Mouse (Mus musculus) CH12.LX (cell line): Measurements from ENCODE around the gene Fbxo30.
"Not testable (repeated sequence)": the region's sequence is repeated elsewhere in the genome, so short reads cannot be mapped to it uniquely, and the experiment has no call there.

Experiments
- CTCF ChIP-seq, 2 experiments: IDR thresholded peaks in 1 of 2; conservative IDR thresholded peaks in 1 of 2; 2 replicates each; pipeline ENCODE4 v1.5.1; 2011 to 2012; ENCODE audit warnings: low read depth in 2 of 2, low read length in 2 of 2, improper control_type of control experiment in 1 of 2, inconsistent platforms in 1 of 2, mild to moderate bottlenecking in 1 of 2, moderate library complexity in 1 of 2
- GABPA ChIP-seq: IDR thresholded peaks from 2 replicates; pipeline ENCODE4 v1.6.1; 2012; ENCODE audit warnings: low read depth, low read length, improper control_type of control experiment, inconsistent platforms; ENCODE audit not compliant: insufficient replicate concordance
- MAFK ChIP-seq: IDR thresholded peaks from 2 replicates; pipeline ENCODE4 v1.6.1; 2011; ENCODE audit warnings: low read length, improper control_type of control experiment; ENCODE audit not compliant: insufficient replicate concordance
- POLR2A ChIP-seq: IDR thresholded peaks from 2 replicates; pipeline ENCODE4 v1.6.1; 2011; ENCODE audit warnings: low read depth, mild to moderate bottlenecking, improper control_type of control experiment, low read length
- POLR2AphosphoS2 ChIP-seq: IDR thresholded peaks from 2 replicates; pipeline ENCODE4 v1.6.1; 2011; ENCODE audit warnings: low read depth, low read length, improper control_type of control experiment
- TCF12 ChIP-seq: IDR thresholded peaks from 2 replicates; pipeline ENCODE4 v1.6.1; 2014; ENCODE audit warnings: low read depth, mild to moderate bottlenecking, inconsistent platforms, low read length, improper control_type of control experiment

- TF ChIP-seq CTCF (conservative IDR thresholded peaks at IDR 0.05 in 1 of 2, IDR thresholded peaks at IDR 0.05 in 1 of 2; ENCODE audit: low read depth in 2 of 2, low read length in 2 of 2); POLR2A; POLR2AphosphoS2; GABPA; TCF12; MAFK: not testable (repeated sequence)
These were observed 17.3 kb upstream of the Fbxo30 start for GRCm38 (mm10) chr10:11263795-11264194.
